Mouse (Mus musculus): Measurements from ENCODE around the gene Usp19. TPM values are rescaled to one million over a fixed set of nuclear protein-coding genes. Genes with fewer than 3 reads are reported as not detected.
A peak's percentile ranks its signal among the peaks of the same experiment; 100 is the strongest.

Usp19 gene
- polyA plus RNA-seq, 1 experiment, result 86.0 TPM

- Histone ChIP-seq H3K9me3 (replicated peaks; ENCODE audit: control insufficient read depth, insufficient read depth, low read length, poor library complexity, severe bottlenecking) (no peaks in the 10 kb centered on the region), H3K27me3 (ENCODE audit: control insufficient read depth, insufficient read depth, low read length, poor library complexity, severe bottlenecking) (no peaks in the 10 kb centered on the region), H3K9ac (ENCODE audit: low read depth, poor library complexity, severe bottlenecking) (no peak overlapping the region), H3K4me3 (ENCODE audit: low read depth, low read length) (no peak overlapping the region), H3K4me1 (ENCODE audit: control insufficient read depth, insufficient read depth, low read length) (no peaks in the 10 kb centered on the region), H3K36me3 (ENCODE audit: control insufficient read depth, insufficient read depth, low read length, poor library complexity, severe bottlenecking) (peaks cover 15% of the 10 kb centered on the region), H3K27ac (ENCODE audit: insufficient read depth, low read length) (no peak overlapping the region)
- TF ChIP-seq EP300 (IDR thresholded peaks at IDR 0.05; ENCODE audit: insufficient read depth, low read depth, low read length), result no peak
- no peak for TF ChIP-seq CTCF (IDR thresholded peaks at IDR 0.05; ENCODE audit: low read depth, low read length)
- no peak for TF ChIP-seq POLR2A (IDR thresholded peaks at IDR 0.05; ENCODE audit: insufficient read depth, low read length)
These were observed 31.2 kb downstream of the Usp19 start for GRCm38 (mm10) chr9:108521604-108522003.

- no peak for TF ChIP-seq EP300 (IDR thresholded peaks at IDR 0.05; ENCODE audit: insufficient read depth, low read depth, low read length)
- no peak for TF ChIP-seq POLR2A (IDR thresholded peaks at IDR 0.05; ENCODE audit: insufficient read depth, low read length)
- no peak for TF ChIP-seq CTCF (IDR thresholded peaks at IDR 0.05; ENCODE audit: low read depth, low read length)
- peaks cover 25% of the 10 kb centered on the region for H3K36me3 ChIP-seq (ENCODE audit: control insufficient read depth, insufficient read depth, low read length, poor library complexity, severe bottlenecking)
These were observed 32.9 kb downstream of the Usp19 start for GRCm38 (mm10) chr9:108523341-108523740.

GRCm38 (mm10) chr9:108525400-108525799 lies 35.0 kb downstream of the Usp19 start:
- H3K36me3 ChIP-seq (ENCODE audit: control insufficient read depth, insufficient read depth, low read length, poor library complexity, severe bottlenecking), result peaks cover 31% of the 10 kb centered on the region
- H3K27ac ChIP-seq (ENCODE audit: insufficient read depth, low read length), result no peak overlapping the region
- no peaks in the 10 kb centered on the region for H3K9me3 ChIP-seq (replicated peaks; ENCODE audit: control insufficient read depth, insufficient read depth, low read length, poor library complexity, severe bottlenecking)
- no peak overlapping the region for H3K9ac ChIP-seq (ENCODE audit: low read depth, poor library complexity, severe bottlenecking)
- H3K4me1 ChIP-seq (ENCODE audit: control insufficient read depth, insufficient read depth, low read length), result no peaks in the 10 kb centered on the region
- H3K27me3 ChIP-seq (ENCODE audit: control insufficient read depth, insufficient read depth, low read length, poor library complexity, severe bottlenecking), result no peaks in the 10 kb centered on the region
- H3K4me3 ChIP-seq (ENCODE audit: low read depth, low read length), result no peak overlapping the region
- TF ChIP-seq CTCF (IDR thresholded peaks at IDR 0.05; ENCODE audit: low read depth, low read length) (peak; percentile 3), EP300 (IDR thresholded peaks at IDR 0.05; ENCODE audit: insufficient read depth, low read depth, low read length) (no peak)

More at GRCm38 (mm10) chr9:108523341-108523740, 32.9 kb downstream of the Usp19 start:
- Histone ChIP-seq H3K9me3 (replicated peaks; ENCODE audit: control insufficient read depth, insufficient read depth, low read length, poor library complexity, severe bottlenecking) (no peaks in the 10 kb centered on the region), H3K4me1 (ENCODE audit: control insufficient read depth, insufficient read depth, low read length) (no peaks in the 10 kb centered on the region), H3K27ac (ENCODE audit: insufficient read depth, low read length) (no peak overlapping the region), H3K4me3 (ENCODE audit: low read depth, low read length) (no peak overlapping the region), H3K27me3 (ENCODE audit: control insufficient read depth, insufficient read depth, low read length, poor library complexity, severe bottlenecking) (no peaks in the 10 kb centered on the region), H3K9ac (ENCODE audit: low read depth, poor library complexity, severe bottlenecking) (no peak overlapping the region)

GRCm38 (mm10) chr9:108530954-108531353 lies 40.6 kb downstream of the Usp19 start:
- Histone ChIP-seq H3K27me3 (ENCODE audit: control insufficient read depth, insufficient read depth, low read length, poor library complexity, severe bottlenecking) (no peaks in the 10 kb centered on the region), H3K27ac (ENCODE audit: insufficient read depth, low read length) (no peak overlapping the region), H3K9ac (ENCODE audit: low read depth, poor library complexity, severe bottlenecking) (no peak overlapping the region), H3K9me3 (replicated peaks; ENCODE audit: control insufficient read depth, insufficient read depth, low read length, poor library complexity, severe bottlenecking) (no peaks in the 10 kb centered on the region), H3K4me3 (ENCODE audit: low read depth, low read length) (no peak overlapping the region), H3K36me3 (ENCODE audit: control insufficient read depth, insufficient read depth, low read length, poor library complexity, severe bottlenecking) (peaks cover 80% of the 10 kb centered on the region), H3K4me1 (ENCODE audit: control insufficient read depth, insufficient read depth, low read length) (no peaks in the 10 kb centered on the region)
- TF ChIP-seq EP300 (IDR thresholded peaks at IDR 0.05; ENCODE audit: insufficient read depth, low read depth, low read length), result no peak
- TF ChIP-seq POLR2A (IDR thresholded peaks at IDR 0.05; ENCODE audit: insufficient read depth, low read length), result no peak
- TF ChIP-seq CTCF (IDR thresholded peaks at IDR 0.05; ENCODE audit: low read depth, low read length), result no peak

GRCm38 (mm10) chr9:108531496-108531895 lies 41.1 kb downstream of the Usp19 start:
- Histone ChIP-seq H3K36me3 (ENCODE audit: control insufficient read depth, insufficient read depth, low read length, poor library complexity, severe bottlenecking) (peaks cover 85% of the 10 kb centered on the region), H3K27me3 (ENCODE audit: control insufficient read depth, insufficient read depth, low read length, poor library complexity, severe bottlenecking) (no peaks in the 10 kb centered on the region), H3K27ac (ENCODE audit: insufficient read depth, low read length) (no peak overlapping the region)

GRCm38 (mm10) chr9:108540846-108541245 lies 50.4 kb downstream of the Usp19 start:
- H3K27ac ChIP-seq (ENCODE audit: insufficient read depth, low read length), result no peak overlapping the region
- no peak overlapping the region for H3K9ac ChIP-seq (ENCODE audit: low read depth, poor library complexity, severe bottlenecking)
- no peaks in the 10 kb centered on the region for H3K4me1 ChIP-seq (ENCODE audit: control insufficient read depth, insufficient read depth, low read length)
- no peaks in the 10 kb centered on the region for H3K27me3 ChIP-seq (ENCODE audit: control insufficient read depth, insufficient read depth, low read length, poor library complexity, severe bottlenecking)
- peaks cover 86% of the 10 kb centered on the region for H3K36me3 ChIP-seq (ENCODE audit: control insufficient read depth, insufficient read depth, low read length, poor library complexity, severe bottlenecking)
- no peak overlapping the region for H3K4me3 ChIP-seq (ENCODE audit: low read depth, low read length)
- TF ChIP-seq EP300 (IDR thresholded peaks at IDR 0.05; ENCODE audit: insufficient read depth, low read depth, low read length) (no peak), CTCF (IDR thresholded peaks at IDR 0.05; ENCODE audit: low read depth, low read length) (no peak), POLR2A (IDR thresholded peaks at IDR 0.05; ENCODE audit: insufficient read depth, low read length) (no peak)
- H3K9me3 ChIP-seq (replicated peaks; ENCODE audit: control insufficient read depth, insufficient read depth, low read length, poor library complexity, severe bottlenecking), result no peaks in the 10 kb centered on the region

More at GRCm38 (mm10) chr9:108531496-108531895, 41.1 kb downstream of the Usp19 start:
- no peak overlapping the region for H3K9ac ChIP-seq (ENCODE audit: low read depth, poor library complexity, severe bottlenecking)
- H3K4me3 ChIP-seq (ENCODE audit: low read depth, low read length), result no peak overlapping the region
- H3K4me1 ChIP-seq (ENCODE audit: control insufficient read depth, insufficient read depth, low read length), result no peaks in the 10 kb centered on the region
- TF ChIP-seq CTCF (IDR thresholded peaks at IDR 0.05; ENCODE audit: low read depth, low read length) (no peak), EP300 (IDR thresholded peaks at IDR 0.05; ENCODE audit: insufficient read depth, low read depth, low read length) (no peak), POLR2A (IDR thresholded peaks at IDR 0.05; ENCODE audit: insufficient read depth, low read length) (no peak)
- H3K9me3 ChIP-seq (replicated peaks; ENCODE audit: control insufficient read depth, insufficient read depth, low read length, poor library complexity, severe bottlenecking), result no peaks in the 10 kb centered on the region

Measured in ES-Bruce4 (cell line).